Mouse (Mus musculus): ENCODE data around the gene Matn4.

- peak; percentile 62 for TF ChIP-seq CTCF (IDR thresholded peaks at IDR 0.05; ENCODE audit: control insufficient read depth, insufficient read depth, insufficient read length)
- no peak for TF ChIP-seq MYOD1 (IDR thresholded peaks at IDR 0.05; ENCODE audit: control insufficient read depth, insufficient read length, low read depth)
- TF ChIP-seq USF1 (IDR thresholded peaks at IDR 0.05; ENCODE audit: low read depth): no peak
- TF ChIP-seq MYOG (IDR thresholded peaks at IDR 0.05; ENCODE audit: control insufficient read depth, extremely low read depth, insufficient read length): no peak
- no peak for TF ChIP-seq CEBPB (IDR thresholded peaks at IDR 0.05; ENCODE audit: low read depth)
- no peak for TF ChIP-seq MAX (IDR thresholded peaks at IDR 0.05)
Measured at GRCm38 (mm10) chr2:164386953-164387352, 18.0 kb downstream of the Matn4 start.

Measured in C2C12 (cell line).